Mouse (Mus musculus) cerebellum, adult 2 months (tissue): Measurements from ENCODE around the gene Nectin1. TPM values are rescaled to one million over a fixed set of nuclear protein-coding genes. Genes with fewer than 3 reads are reported as not detected.
A peak's percentile ranks its signal among the peaks of the same experiment; 100 is the strongest.

ENCODE experiments used
- DNase-seq, 2 experiments: peaks; one replicate each; pipeline ENCODE4 v3.0.0; 2021
- H3K27ac ChIP-seq: fragments of 200-500 bp; 2 replicates; pipeline ENCODE4 v1.5.1; 2012; ENCODE audit warnings: low read length, control low read depth, inconsistent platforms; ENCODE audit not compliant: insufficient read depth
- H3K27me3 ChIP-seq: fragments of 200-500 bp; 2 replicates; pipeline ENCODE4 v1.6.1; 2012; ENCODE audit warnings: inconsistent platforms, mild to moderate bottlenecking, low read length, moderate library complexity; ENCODE audit not compliant: control insufficient read depth, insufficient read depth
- H3K4me1 ChIP-seq: fragments of 200-500 bp; 2 replicates; pipeline ENCODE4 v1.6.1; 2011; ENCODE audit warnings: low read length; ENCODE audit not compliant: control insufficient read depth, insufficient read depth
- H3K4me3 ChIP-seq: fragments of 200-500 bp; replicated peaks from 2 replicates; pipeline ENCODE3; 2011; ENCODE audit warnings: mild to moderate bottlenecking, low read depth, low read length, control low read depth; ENCODE audit not compliant: insufficient read depth
- CTCF ChIP-seq: fragments of 200-500 bp; IDR thresholded peaks from 2 replicates; pipeline ENCODE4 v1.5.1; 2011; ENCODE audit warnings: low read depth, mild to moderate bottlenecking, control low read depth, low read length, moderate library complexity, borderline replicate concordance; ENCODE audit not compliant: insufficient read depth
- POLR2A ChIP-seq: fragments of 200-500 bp; IDR thresholded peaks from 2 replicates; pipeline ENCODE4 v1.6.1; 2011; ENCODE audit warnings: low read length, control low read depth, borderline replicate concordance; ENCODE audit not compliant: insufficient read depth
- WGBS: fragments of 180-500 bp; shearing (Covaris S2); methylation state at CpG from one replicate; pipeline ENCODE4 v1.1.7; 2018; 5-methylcytosine and 5-hydroxymethylcytosine counted together
- polyA plus RNA-seq: library from polyadenylated mRNA; depleted of rRNA; stranded (reverse); fragments of >200 nt; gene quantifications from 2 replicates; pipeline ENCODE4 v1.2.3, GENCODE M21; 2012

The Nectin1 gene
- polyA plus RNA-seq, 1 experiment, result 28.9 TPM

DNA sequence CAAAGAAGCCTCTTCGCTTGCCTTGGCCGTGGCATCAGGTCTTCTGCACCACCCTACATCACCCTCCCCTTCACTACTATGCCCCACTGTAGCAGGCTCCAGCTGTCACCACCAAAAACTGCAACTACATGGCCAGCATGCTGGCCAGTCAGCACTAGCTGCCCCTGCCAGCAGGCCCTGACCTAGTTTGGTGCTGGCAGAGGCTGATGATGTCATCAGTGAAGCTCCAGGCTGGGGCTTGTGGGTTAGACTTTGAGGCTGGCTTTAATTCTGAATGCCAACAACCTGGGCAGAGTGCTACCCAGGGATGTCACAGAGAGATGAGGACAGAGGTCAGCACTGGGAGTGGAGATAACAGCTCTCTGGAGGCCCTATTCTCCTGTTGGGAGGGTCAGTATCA lies 35.1 kb upstream of the Nectin1 start:
- Histone ChIP-seq H3K4me3 (no peak overlapping the region), H3K4me1 (peaks cover 11% of the 10 kb centered on the region), H3K27me3 (no peaks in the 10 kb centered on the region), H3K27ac (no peak overlapping the region)
- peak; percentile 60 to 77 for DNase-seq
- TF ChIP-seq POLR2A (no peak), CTCF (no peak)
- WGBS, result 53% methylated on average over 2 of the region's 2 CpGs

DNA sequence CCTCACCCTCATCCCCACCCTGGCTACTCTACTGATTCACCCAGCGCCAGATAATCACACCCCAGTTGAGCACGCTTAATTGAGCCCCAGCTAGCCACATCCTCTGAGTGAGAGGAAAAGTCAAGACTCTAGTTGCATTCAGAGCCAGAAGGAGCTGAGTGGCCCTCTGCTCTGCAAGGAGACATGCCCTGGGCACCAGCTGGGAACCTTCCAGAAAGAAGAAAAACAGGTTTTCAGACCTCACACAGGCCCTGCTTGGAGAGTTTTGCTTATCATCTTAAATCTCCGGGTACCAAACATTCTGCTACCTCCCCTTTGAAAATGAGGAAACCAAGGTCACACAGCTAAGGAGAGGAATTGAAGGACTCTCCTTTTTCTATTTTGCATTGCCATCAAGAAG lies 30.4 kb upstream of the Nectin1 start:
- no peak for DNase-seq
- Histone ChIP-seq H3K4me3 (no peak overlapping the region), H3K27me3 (no peaks in the 10 kb centered on the region), H3K27ac (no peak overlapping the region), H3K4me1 (peaks cover 7% of the 10 kb centered on the region)
- no peak for TF ChIP-seq POLR2A
- no peak for TF ChIP-seq CTCF
- WGBS, result 74% methylated on average over 3 of the region's 3 CpGs

DNA sequence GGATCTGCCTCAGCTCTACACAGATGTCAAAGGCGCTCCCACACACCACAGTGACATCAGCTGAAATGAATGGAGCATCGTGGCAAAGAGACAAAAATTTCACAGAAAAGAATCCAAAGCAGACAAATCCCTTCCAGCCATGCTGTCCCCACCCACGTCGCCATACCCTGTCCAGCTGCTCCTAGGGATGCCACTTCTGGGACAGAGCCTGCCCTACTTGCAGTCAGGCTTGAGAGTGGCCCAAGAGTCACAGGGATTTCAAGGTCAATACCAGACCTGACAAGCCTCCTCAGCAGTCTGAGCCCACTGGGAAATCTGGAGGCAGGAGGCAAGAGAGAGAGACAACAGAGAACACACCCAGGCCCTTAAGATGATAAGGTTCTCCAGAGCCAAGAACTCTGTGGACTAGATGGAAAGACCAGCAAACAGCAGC lies 24.4 kb upstream of the Nectin1 start:
- DNase-seq, result no peak
- Histone ChIP-seq H3K27ac (no peak overlapping the region), H3K4me3 (no peak overlapping the region), H3K27me3 (no peaks in the 10 kb centered on the region; the same call in 1 of the 2 replicates), H3K4me1 (no peaks in the 10 kb centered on the region; the same call in 1 of the 2 replicates)
- no peak for TF ChIP-seq POLR2A
- no peak for TF ChIP-seq CTCF
- 52% methylated on average over 4 of the region's 4 CpGs for WGBS

DNA sequence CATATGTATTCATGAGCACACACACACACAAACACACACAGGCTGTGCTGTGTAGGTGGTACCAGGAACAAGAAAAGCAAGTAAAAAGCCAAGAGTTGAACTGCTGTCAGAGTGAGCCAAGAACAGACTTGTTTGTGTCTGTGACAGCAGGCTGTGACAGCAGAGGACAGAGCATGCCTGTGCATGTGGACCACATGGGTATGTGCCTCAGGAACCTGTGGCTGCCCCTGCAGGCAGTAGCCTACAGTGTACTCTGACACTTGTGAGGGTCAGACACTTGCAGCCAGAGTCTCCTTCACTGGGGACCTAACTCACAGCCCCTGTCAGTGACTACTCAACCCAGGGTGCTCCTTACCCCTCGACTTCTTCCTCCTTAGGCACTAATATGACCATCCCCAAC lies 23.7 kb upstream of the Nectin1 start:
- H3K27ac ChIP-seq, result no peak overlapping the region
- no peak for DNase-seq
- no peak overlapping the region for H3K4me3 ChIP-seq
- H3K4me1 ChIP-seq, result peaks cover 2% of the 10 kb centered on the region
- TF ChIP-seq POLR2A, result no peak
- TF ChIP-seq CTCF, result no peak
- H3K27me3 ChIP-seq, result no peaks in the 10 kb centered on the region; the same call in 1 of the 2 replicates
- 81% methylated on average over 1 of the region's 1 CpGs for WGBS

DNA sequence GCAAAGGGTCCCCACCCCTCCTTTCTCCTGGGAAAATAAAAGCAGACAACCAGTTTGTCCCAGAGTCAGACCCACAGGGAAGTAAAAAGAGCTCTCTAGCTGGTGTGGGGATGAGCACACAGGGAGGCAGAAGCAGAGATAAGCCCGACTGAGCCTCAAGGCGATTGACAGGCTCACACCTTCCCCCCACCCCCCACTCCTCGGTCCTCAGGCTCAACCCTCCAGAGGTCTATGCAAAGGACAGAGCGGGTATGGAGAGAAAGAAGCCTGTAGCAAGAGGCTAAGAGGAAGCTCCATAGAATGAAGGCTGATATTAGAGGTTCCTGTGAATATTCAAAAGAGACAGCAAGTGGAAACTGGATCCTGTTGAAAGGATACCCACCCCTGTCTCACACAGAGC lies 19.7 kb upstream of the Nectin1 start:
- no peak overlapping the region for H3K27ac ChIP-seq
- TF ChIP-seq CTCF (no peak), POLR2A (no peak)
- DNase-seq, result no peak
- WGBS, result 69% methylated on average over 4 of the region's 4 CpGs
- no peaks in the 10 kb centered on the region; the same call in 1 of the 2 replicates for H3K27me3 ChIP-seq
- peaks cover 3% of the 10 kb centered on the region for H3K4me1 ChIP-seq
- no peak overlapping the region for H3K4me3 ChIP-seq

DNA sequence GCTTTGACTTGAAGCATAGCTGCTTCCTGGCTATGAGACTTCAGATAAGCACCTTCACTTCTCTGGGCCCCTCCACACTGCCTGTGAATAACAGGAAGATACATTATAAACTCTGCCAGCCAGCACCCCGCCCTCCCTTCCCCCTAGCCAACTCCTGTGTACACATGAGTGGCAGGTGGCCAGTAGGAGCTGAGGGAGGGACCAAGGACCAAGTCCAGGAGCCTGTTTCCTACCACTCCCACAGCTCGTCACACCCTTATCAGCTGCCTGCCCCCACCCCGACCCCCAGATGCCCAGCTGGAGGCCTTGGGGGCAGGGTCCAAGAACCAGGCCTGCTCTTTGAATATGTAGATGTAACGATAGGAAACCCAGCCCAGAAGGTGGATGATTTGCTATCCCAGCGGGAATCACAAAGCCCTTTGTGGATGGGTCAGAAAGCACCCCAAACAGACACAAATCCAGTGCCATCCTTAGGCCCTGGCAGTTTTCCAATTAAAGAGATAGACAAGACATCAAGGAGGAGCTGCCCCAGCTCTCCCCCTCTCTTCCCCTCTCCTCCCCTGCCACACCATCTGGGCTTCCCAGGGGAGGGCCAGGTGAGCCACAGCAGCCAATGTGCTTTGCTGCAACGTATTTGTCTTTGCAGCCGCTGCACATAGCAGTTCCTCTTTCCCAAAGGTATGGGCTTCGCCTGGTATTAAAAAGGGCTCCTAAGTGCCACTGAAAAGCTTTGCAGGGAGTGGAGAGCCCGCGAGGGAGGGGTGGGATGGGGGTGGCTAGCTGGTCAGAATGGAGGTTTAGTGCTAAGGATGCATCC lies 14.1 kb upstream of the Nectin1 start:
- WGBS, result 31% methylated on average over 10 of the region's 10 CpGs
- H3K27ac ChIP-seq, result no peak overlapping the region
- H3K4me1 ChIP-seq, result peaks cover 3% of the 10 kb centered on the region; the same call in 1 of the 2 replicates
- no peak for DNase-seq
- H3K4me3 ChIP-seq, result no peak overlapping the region
- no peaks in the 10 kb centered on the region for H3K27me3 ChIP-seq
- no peak for TF ChIP-seq POLR2A
- no peak for TF ChIP-seq CTCF

DNA sequence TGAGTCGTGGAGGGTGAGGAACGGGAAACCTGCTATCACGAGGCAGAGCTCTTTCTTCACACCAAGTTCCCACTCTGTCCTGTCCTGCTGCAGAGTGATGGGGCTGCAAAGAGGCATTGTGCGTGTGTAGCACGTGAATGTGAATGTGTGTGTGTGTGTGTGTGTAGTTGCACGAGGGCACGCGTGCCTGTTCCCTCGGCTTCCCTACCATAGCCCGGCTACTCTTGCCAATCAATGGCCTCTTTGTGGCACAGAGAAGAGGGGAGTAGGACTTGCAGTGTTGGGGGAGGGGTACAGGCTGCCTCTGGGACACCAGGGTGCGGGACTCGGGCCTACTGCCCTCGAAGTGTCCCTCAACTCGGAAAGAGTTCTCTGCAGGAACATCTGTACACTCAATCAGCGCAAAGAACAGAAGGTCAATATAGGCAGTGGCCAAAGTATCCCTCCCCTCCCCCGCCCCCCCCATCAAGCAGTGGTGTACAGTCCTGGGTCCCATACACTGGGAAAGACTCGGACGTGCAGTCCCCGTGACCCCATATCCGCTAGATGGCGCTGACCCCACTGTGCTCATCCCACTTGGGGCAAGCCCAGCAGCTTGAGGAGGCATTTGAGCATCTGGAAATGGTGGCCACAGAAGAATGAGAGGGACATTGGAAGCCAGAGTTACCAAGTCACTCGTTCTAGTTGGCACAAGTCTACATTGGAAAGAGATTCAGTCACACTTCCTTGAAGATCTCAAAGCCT lies 13.3 kb upstream of the Nectin1 start:
- no peak overlapping the region for H3K27ac ChIP-seq
- TF ChIP-seq POLR2A, result no peak
- TF ChIP-seq CTCF, result peak; percentile 64
- 26% methylated on average over 22 of the region's 22 CpGs for WGBS
- DNase-seq, result peak; percentile 52 to 65
- H3K4me1 ChIP-seq, result no peaks in the 10 kb centered on the region
- no peak overlapping the region for H3K4me3 ChIP-seq
- no peaks in the 10 kb centered on the region for H3K27me3 ChIP-seq

DNA sequence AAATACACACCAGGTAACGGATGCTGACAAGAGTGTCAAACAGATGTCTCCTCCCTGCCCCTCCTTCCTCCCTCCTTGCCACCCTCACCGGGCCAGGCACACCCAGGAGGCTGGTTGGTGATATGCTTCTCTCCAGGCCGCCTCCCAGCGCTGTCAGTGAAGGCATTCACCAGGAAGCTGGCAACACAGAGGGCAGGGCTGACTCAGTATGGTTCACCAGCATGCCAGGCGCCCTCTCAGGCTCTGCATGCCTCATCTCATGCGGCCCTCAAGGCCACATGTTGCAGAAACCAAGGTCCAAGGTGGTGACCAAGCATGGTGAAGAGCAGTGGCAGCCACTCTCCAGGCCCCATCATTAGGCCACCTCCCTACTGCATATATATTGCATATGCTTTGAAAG lies 11.9 kb upstream of the Nectin1 start:
- no peaks in the 10 kb centered on the region for H3K27me3 ChIP-seq
- TF ChIP-seq CTCF (no peak), POLR2A (no peak)
- no peak for DNase-seq
- H3K4me1 ChIP-seq, result no peaks in the 10 kb centered on the region
- WGBS, result 71% methylated on average over 6 of the region's 6 CpGs
- H3K27ac ChIP-seq, result no peak overlapping the region
- no peak overlapping the region for H3K4me3 ChIP-seq
